Mouse (Mus musculus) ovary, postnatal 36 days (tissue): ENCODE measurements at regions not wholly inside any gene's neighbourhood (a gene's known extent, or its start where the extent isn't known, plus 50 kb on each side); places are given as distances from the start of the nearest gene placed in this dataset.

Experiments
- DNase-seq: peaks from one replicate; pipeline ENCODE4 v3.0.0; 2022; ENCODE audit warnings: low spot score, mixed read lengths

DNA sequence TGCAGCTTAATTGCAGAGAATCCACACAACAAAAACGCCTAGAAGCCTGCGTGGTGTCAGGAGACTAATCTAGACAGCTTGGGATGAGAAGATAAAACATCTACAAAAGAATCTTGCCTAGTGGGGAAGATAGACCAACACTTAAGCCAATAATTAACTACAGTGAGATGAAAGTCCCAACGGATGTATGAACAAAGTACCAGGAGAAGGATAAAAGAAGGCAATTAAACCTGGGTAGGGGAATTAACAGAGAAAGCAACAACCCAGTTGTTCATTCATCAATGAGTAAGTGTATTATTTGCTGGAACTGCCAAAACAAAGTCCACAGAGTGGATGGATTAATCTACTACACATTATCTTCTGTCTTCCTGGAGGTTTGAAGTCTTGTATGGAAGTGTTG lies 99.8 kb downstream of the Olfm4 start:
- no peak for DNase-seq

DNA sequence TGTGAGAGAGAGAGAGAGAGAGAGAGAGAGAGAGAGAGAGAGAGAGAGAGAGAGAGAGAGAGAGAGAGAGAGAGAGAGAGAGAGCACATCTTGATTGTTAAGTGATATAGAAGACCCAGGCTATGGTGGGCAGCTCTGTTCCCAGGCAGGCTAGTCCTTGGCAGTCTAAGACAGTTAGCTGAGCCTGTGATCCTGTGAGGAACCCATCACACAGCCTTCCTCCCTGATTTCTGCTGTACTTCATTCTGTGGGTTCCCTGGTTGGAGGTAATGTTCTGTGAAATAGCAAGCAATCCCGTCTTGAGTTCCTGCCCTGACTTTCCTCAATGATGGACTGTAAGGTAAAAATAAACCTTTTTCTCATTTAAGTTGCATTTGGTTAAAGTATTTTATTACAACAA lies 113.4 kb downstream of the Olfm4 start:
- DNase-seq = no peak

DNA sequence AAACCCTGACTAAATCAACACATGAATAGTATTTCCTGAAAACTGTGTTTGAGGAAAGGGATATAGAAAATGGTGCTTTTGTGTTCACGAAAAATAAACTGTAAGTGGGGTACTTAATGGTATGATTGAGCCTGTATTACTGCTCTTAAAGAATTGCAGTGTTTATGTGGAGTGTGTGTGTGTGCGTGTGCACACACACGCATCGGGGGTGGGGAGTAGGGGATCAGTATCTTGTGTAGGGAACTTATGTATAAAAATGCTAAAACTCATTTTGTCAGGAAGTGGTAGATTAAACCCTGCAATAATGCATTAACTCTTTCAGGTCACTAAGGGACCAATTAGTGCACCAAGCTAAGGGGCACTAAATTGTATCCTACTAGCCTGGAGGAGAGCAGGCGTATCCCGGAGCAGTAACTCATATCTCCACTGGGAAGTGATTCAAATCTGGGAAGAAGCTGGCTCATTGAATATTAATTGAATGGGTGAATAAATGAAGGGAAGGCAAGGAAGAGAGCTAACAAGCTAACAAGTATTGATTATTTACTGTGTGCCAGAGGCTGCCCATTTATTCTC lies 129.3 kb downstream of the Olfm4 start:
- no peak for DNase-seq

DNA sequence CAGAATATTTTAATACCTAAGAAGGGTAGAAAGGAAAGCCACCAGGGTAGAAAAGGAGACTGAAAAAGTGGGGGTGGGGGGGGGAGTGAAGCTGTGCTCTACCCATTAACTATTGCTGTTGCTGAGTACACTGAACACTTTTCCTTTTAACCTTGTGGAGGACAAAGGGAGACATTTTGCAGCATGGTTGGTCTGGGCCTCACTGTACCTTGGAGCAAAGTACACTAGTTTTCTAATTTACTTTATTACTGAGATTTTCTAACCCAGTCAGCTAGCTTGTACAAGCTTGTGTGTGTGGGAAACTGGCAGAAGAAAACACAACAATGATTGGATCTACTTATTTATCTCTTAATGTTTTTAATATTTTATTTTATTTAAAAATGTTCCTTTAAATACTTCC lies 130.4 kb downstream of the Olfm4 start:
- DNase-seq = no peak

DNA sequence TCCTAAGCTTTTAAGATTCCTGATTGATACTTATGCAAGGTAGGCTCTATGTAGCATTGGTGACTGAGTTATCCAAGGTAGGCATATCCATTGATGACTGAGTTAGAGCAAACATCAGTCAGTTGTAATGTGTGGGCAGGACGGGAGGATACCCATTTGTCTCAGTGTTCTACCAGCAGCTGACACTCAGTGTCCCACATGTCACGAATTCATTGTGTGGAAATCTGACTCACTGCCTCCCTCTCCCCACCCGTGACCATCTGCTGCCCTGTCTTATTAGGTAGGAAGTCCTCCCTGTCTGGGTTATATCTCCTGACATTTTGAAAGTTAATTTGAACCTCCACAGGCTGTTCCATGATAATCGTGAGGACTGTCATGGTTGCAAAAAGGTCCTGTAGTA lies 141.3 kb downstream of the Olfm4 start:
- DNase-seq = no peak

DNA sequence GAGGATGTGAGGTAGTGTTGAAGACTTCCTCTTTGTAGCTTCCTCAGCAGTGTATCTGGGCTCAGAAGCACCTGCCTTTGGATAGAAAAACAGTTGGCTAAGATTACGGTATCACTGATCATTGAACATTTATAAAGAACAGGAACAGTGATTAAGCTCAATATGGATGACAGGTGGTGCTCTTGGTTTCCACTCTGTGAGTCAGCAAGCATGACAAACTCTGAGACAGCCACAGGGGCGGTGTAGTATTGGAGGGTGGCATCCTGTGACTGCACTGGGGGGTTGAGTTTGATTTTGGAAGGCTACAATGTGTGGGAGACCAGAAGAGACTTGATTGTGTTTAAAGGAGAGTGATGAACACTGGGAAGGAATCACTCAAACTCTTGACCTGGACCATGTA lies 144.3 kb downstream of the Olfm4 start:
- DNase-seq = no peak

DNA sequence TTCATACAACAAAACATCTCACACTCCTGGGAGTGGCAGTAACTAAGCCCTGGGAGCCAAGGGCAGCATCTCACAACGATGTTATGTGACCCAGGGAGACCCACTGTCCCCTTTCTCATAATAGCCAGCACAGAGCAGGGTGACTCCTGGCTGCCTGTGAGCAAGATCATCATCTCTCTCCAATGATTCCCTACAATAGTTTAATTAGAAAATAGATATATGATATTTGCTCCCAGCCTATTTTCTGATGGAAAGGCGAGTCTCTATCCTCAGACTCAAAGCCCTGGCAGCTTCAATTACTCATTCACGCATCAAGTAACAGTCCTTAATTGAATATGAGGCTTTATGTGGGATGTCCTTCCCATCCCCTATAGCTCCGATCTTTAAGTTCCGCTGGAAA lies 153.7 kb downstream of the Olfm4 start:
- no peak for DNase-seq

DNA sequence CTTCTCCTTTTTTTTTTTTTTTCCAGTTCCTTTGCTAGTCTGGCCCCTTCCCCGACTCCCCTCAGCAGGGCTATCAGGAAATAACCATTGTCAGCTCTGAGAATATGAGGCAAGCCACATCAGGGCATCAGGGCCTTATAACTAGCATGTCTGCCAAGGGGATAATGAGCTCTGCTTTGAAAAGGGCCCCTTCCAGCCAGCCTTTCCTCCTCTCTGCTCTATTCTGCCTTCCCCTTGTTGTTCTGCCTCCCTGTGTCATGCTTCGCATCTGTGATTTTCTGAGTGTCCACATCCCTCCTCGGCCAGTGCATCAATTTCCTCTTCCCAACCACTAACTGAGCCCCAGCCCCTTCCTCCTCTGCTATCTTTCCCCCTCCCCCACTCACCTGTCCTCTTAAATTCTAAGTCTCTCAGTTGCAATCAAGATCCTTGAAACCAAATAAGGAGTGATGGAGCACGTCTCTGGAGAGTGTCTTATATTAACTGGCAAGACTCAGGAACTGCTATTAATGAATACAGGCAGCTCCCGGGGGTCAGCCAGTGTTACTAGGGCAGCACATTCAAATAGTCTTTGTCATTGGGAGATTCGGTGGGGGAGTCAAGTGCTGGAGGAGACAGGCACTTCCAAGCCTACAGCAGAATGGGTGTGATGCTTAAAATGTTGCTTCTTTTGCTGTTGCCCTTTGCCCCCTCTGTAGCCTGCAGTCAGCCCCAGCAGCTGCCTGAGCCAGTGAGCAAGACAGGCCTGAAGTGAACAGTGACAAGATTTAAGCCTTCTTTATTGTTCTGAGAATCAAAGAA lies 155.3 kb downstream of the Olfm4 start:
- DNase-seq = no peak

DNA sequence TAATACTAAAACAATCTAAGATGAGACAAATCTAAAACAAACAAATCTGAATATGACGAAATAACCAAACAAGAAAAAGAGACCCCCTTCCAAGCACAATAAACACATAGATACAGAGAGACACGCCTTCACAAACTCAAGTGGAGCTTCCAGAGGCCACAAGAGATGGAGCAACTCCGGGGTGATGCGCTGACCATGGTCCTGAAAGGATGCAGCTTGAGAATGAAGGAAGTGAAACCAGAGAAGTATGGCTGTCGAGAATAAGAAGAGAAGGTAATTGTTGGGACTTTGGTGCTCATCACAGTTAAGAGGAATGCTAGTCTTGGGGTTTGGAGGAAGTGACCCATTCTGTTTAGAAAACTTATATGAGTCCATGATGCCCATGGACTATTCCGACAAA lies 173.1 kb downstream of the Olfm4 start:
- peak; percentile 47 for DNase-seq

DNA sequence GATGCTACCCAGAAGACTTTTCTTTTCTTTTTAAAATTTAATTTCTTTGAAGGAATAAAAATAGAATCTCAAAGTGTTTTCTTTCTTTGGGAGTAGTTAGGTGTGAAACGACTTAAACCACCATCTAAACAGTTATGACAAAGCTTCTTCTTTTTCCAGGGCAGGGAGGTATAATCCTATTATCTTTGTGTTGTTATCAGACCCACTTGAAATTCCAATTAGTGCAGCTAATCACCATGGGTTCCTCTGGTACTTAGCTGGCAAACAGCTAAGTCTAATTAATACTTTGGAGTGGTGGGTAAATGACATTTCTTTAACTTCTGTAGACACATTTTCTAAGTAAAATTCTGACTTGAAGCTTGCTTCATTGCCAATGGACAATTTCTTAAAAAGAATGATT lies 185.3 kb downstream of the Olfm4 start:
- no peak for DNase-seq

DNA sequence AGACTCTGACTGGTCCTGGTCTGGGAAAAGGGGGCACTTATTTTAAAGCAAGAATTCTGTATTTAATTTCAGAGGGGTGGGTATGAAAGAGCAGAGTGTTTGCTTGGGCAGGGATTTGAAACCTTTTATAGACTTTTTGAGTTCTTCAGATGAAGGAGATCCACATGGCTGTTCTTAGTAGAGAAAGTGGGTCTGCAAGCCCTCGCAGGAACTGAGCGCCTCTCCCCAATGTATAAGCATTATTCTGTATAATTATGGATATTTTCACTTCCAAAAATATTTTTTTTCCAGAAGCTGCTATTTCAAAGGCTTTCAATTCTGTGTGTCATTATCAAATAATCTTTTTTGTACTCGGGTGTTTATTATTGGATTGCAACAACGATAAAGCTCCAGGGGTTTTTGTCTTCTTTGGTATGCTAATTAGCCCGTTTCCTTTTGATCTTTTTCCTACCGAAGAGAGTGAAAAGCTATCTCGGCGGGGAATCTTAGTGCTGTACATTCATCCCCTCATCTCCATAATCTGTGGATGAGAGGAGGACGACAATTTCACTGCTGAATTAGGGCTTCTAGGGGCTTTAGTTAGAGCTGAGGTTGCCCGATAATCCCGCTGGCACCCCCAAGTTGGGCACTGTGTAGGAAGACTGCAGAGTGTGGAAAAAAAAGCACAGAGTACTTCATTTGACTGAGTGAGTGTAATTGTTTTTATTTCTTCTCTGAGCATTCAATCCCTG lies 186.7 kb downstream of the Olfm4 start:
- DNase-seq = no peak

DNA sequence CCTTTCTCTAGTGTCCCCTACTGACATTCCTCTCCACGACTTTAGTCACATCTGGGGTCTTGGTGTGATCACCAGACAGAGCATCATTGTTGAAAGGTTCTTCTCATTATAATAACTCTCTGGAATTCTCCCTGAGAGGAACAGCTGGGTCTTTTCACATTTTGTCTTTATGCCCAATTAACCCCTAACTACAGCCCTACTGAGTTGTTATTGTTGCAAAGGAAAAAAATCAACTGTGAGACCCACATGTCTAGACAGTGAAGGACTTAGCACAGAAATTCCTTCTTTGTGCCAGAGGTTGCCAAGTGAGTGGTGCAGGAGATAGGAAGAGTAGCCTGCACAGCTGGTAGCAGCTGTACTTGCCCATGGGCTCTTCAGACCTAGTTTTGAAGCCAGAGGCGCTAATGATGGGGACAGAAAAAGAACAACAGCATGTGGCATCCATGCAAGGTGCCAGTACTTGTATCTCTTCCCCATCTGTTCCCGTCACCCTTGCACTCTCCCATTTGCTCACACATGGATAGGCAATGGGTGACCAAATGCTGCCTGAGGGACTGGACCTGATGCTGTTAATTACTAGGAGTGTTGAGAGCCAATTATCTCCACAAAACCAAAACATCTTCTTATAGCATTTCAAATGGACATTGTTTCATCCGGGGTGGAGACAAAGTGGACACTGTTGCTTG lies 189.1 kb downstream of the Olfm4 start:
- DNase-seq = no peak

DNA sequence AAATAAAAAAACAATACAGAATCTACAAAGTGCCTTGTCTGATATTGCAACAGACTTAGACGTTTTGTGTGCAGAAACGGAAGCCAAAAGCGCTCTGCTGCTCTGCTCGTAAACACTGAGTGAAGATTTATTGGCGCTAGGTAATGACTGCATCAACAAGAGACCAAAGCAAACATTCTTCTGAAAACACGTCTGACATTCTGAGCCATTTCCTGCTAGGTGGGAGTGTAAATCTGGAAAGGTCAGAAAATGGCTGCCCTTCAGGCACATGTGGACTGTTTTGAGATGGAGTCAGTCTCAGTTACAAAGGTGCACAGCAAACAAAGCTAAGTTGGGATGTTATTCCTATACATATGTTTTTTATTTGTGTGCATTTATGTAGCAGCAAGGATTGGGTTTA lies 192.6 kb downstream of the Olfm4 start:
- DNase-seq = no peak

DNA sequence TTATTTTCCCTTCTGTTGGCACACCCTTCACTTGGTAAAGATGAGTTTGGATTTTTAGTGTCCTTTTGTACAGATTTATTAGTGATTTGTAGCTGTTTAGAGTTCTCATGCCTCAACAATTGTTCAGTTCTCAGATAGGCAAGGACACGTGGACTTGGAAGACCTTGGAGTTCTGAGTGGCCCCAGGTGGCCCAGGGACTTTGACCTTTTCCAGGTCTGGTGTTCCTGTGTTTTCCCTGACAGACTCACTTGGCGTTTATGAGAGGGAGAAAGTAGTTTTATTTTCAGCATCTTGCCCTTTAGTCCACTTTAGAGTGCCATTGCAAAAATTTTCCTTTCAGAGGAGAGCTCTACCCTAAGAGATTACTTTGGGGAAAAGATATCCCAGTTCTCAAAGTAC lies 211.2 kb downstream of the Olfm4 start:
- no peak for DNase-seq

DNA sequence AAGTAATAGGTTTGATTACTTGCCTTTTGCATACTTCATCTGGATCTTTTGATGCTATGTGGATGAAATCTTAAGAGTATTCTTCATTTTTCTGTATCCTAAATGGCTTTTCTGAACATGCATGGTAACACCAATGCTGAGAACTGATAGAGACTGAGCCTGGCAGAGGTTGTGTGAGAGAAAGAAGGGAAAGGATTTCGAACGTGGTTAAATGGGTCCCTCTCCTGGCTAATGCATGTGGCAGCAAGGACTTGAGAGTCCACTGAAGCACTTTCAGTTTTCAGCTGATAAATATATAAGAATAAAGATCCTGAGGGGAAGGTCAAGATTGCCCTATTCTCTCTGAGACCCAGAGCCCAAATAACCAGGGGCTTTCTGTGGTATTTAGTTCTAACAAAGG lies 229.0 kb downstream of the Olfm4 start:
- DNase-seq = no peak

DNA sequence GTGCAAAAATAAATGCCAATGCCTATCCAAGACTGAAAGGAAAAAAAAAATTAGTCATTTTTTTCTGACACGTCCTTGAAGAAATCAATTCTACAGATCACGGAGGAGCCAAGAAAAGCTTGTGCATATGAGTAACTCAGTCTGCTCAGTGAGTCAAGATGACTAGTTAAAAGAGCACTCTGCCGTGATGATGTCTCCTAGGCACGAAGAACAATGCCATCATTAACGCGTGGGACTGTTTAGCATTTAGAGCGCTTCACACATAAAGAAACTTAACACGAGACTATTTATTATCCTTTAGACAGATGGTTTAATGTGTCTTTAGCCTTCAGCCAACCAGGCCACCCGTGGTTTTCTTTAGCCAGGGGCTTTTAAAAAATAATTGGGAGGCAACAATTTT lies 229.8 kb downstream of the Olfm4 start:
- no peak for DNase-seq

DNA sequence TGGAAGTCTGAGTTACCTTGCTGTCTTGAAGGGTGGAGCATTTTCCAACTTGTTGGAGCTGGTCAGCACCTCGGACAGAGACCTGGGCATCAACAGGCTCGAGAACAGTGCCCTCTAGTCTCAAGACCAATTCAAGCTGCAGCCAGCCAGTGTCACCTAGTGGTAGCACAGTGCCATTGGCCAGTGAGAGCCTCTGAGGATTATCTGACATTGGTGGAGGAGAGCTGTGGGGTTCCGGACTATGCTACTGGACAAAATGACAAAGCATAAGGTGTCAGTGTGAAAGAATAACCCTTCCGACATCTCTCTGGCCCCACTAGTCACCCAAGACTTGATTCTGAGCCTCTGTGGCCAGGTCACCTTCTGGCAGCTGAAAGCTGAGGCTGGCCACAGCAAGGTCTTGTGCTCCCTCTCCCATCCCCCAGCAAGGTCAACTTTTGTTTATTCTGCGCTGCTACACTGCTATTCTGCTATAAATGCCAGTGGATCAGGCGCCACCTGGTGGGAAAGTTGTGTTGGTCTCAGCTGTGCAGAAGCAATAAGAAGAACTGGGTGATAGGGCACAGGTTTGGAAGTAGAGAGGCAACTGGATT lies 232.2 kb downstream of the Olfm4 start:
- peak; percentile 74 for DNase-seq

DNA sequence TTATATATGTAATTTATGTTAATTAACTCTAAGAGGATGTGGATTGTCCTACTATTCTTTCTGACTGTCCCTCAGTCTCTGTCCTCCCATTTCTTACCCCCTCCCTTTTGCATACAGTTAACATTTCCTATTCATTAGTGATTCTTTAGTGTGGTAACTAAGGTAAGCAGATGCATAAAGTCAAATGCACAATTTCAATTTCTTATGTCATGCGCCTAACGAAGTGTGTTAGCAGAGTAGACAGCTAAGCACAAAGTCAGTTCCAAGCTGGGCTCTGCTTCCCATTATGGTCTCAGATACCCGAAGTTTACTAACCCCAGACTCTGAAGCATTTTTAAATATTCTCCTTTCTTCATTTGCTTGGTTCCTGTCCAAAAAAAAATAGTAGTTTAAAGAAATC lies 248.2 kb downstream of the Olfm4 start:
- no peak for DNase-seq

DNA sequence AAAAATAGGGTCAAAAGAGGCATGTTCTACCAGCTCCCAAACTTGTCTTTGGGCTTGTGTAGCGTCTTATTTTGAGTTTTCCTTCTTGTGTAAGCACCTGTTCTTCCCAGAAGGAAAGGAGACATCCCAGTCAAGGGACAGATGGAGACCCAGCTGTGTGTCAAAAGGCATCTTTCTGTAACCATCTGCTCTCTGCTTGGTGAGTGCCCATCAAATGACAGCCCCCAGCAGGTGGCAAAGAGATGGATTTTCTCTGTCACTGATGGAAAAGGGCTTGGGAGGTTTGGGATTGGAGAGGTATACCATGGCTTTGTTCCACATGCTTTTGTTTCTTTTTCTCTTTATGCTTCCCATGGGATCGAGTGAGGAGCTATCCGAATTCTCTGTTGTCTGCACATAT lies 249.1 kb downstream of the Olfm4 start:
- DNase-seq = no peak

DNA sequence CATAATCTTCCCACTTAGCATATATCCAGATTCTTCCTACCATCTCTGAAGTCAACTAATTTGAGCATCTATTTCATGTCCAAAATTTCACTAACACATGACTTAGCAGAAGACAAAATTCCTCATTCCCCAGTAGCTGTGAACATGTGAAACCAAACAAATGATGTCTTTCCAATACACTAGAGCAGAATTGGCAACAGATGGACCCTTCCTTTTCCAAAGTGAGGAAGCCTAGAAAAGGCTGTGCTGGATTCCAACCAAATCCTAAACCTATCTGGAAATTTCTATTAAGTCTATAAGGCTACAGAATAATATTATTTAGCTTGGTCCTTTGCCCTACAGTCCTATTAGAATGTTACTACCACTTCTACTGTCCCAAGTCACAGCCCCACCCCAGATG lies 253.3 kb downstream of the Olfm4 start:
- DNase-seq = no peak

DNA sequence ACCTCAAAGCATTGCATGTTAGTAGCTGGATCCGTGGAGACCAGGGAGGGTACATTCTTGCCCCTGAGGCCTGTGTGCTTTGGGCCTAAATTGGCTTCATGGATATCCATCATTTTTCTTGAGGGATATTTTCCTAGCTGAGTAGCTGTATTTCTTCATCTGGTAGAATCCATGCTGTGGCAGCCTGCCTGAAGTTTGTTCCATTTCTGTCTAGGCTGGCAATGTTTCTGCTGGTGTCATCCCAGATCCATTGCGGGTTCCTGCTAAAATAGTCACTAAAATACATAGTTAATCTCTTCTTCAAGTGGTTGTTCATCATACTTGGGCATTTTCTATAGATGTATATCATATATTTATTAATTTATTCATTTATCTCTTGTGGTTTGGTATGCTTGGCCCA lies 253.7 kb downstream of the Olfm4 start:
- no peak for DNase-seq

DNA sequence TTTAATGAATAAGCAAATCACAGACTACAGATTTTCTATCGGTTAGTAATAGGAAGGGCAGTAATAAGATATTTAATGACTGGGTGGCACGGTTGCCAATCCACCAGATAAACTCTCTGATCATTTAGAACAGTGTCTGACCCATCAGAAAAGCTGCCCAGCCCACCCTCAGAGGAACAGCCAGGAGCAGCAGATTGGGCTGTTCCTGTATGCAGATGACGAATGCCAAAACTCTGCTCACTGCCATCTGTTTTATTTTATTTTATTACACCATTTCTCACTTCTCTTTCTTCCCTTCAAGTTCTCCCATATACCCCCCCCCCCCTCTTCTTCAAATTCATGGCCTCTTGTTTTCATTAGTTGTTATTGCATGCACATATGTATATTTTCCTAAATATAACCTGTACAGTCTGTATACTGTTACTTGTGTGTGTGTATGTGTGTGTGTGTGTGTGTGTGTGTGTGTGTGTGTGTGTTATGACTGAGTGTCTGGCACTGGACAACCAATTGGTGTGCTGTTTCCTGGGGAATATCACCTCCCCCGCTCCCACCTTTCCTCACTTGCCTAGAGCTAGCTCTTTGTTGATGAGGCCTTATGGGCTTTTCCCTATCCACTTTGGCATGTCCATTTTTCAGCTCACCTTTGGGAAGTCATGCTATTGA lies 260.9 kb downstream of the Olfm4 start:
- DNase-seq = no peak
